Mouse (Mus musculus): Measurements from ENCODE around the gene Raf1.

DNA sequence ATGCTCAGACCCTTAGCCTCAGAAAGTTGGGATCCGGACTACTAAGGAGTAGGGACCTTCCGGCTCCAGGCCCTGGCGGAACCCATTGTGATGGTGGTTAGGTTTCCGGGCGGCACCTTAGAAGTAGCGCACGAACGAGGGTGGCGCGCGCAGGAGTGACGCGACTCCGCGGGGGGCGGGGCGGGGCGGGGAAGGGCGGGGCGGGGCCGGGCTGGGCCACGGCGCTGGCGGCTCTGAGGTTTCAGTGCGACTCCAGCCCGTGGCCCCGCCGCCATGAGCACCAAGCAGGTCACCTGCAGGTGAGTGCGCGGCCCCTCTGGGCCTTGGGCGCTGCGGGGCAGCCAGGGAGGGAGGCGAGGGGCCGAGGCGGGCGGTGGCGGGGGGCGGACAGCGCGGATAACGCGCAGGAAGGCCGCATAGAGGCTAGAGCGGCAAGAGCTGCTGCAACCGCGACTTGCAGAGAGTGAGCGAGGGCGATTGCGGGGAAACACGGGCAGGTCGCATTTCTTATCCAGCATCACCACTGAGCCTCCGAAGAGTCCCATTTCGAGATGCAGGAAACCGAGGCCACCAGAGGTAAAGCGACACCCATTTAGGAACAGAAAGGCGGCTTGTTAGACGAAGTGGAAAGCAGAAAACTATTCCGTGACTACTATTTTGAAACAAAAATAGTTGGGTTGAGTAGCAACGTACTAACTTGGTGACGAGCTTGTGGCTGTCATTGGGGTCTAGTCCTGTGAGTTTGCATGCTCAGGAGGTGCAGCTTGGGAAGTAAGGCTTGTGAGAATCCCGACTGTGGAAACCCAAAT is 74.5 kb downstream of the Raf1 start, which contains the start of gene Mkrn2:
- TF ChIP-seq CTCF (IDR thresholded peaks at IDR 0.05; ENCODE audit: low read depth) (no peak), EP300 (IDR thresholded peaks at IDR 0.05; ENCODE audit: low read depth) (no peak)

Measured in liver, postnatal 0 days (tissue).